14 mouse cellular contexts compared by ENCODE assay signal in genomic region chr5:103779836-103780235, GRCm38 (mm10).
A peak's percentile ranks its signal among the peaks of the same experiment; 100 is the strongest.
DNase-seq lines count a peak whose midpoint lies in the region; ATAC-seq and TF ChIP-seq lines count a peak whose summit lies in the region.
"Had no signal": no experiment of that assay in that cellular context is flagged by ENCODE, and none has a peak within 500 bp of the region (broad histone marks: within the 10 kb centered on the region; RNA-seq: fewer than 3 reads in every experiment).

No protein-coding gene starts in this region.

- TF ChIP-seq CTCF in gastrocnemius, adult 2 months (IDR thresholded peaks at IDR 0.05), result no peak

- H3K36me3 ChIP-seq in liver, embryonic 11.5 days (ENCODE audit: control insufficient read depth, insufficient read depth, low read length), result peaks cover 12% of the 10 kb centered on the region; the same call in 1 of the 2 replicates
- peaks cover 13% of the 10 kb centered on the region for H3K36me3 ChIP-seq in embryonic facial prominence, embryonic 10.5 days (replicated peaks)
- H3K36me3 ChIP-seq in liver, embryonic 16.5 days (ENCODE audit: control insufficient read depth, insufficient read depth), result peaks cover 23% of the 10 kb centered on the region

- DNase-seq in gastrocnemius, adult 2 months, result no peak
- no peak for DNase-seq in gastrocnemius, postnatal 10 days
- no peak for DNase-seq in liver, embryonic 11.5 days (ENCODE audit: low spot score)
- no peak for DNase-seq in liver
- no peak for DNase-seq in embryonic facial prominence, embryonic 10.5 days (ENCODE audit: low spot score)
- no peak for DNase-seq in left cerebral cortex, postnatal 36 days (ENCODE audit: low spot score in 2 of 2)
- DNase-seq in layer of hippocampus, postnatal 36 days, result no peak
- DNase-seq: adrenal gland, postnatal 25 days; cerebellum, adult 9-11 months; liver, embryonic 13.5 days; lung, postnatal 36 days had no signal

- H3K4me2 ChIP-seq in liver, embryonic 11.5 days, result 0 out of 2 replicates have a peak overlapping the region, but pooled peaks have one; percentile 3
- H3K4me2 ChIP-seq in liver, embryonic 16.5 days (ENCODE audit: low read depth, low read length), result peak overlapping the region; percentile 12; the same call in 1 of the 2 replicates
- H3K4me2 ChIP-seq: embryonic facial prominence, embryonic 15.5 days; heart, embryonic 15.5 days; liver, embryonic 13.5 days had no signal

- H3K9ac ChIP-seq in liver, embryonic 11.5 days (ENCODE audit: low read depth, low read length), result no peak overlapping the region
- H3K9ac ChIP-seq in liver, embryonic 16.5 days (ENCODE audit: low read depth, low read length), result no peak overlapping the region
- H3K9ac ChIP-seq: embryonic facial prominence, embryonic 15.5 days; heart, embryonic 15.5 days; liver, embryonic 13.5 days had no signal

- H3K27ac ChIP-seq in gastrocnemius, adult 2 months, result peak overlapping the region; percentile 83
- H3K27ac ChIP-seq in liver, embryonic 11.5 days (ENCODE audit: low read depth, low read length), result no peak overlapping the region
- peak overlapping the region; percentile 48; the same call in 1 of the 2 replicates for H3K27ac ChIP-seq in embryonic facial prominence, embryonic 10.5 days (replicated peaks)
- H3K27ac ChIP-seq in liver, embryonic 16.5 days (ENCODE audit: low read length), result no peak overlapping the region
- H3K27ac ChIP-seq: embryonic facial prominence, embryonic 15.5 days; heart, embryonic 15.5 days; liver, embryonic 13.5 days had no signal

- peaks cover 57% of the 10 kb centered on the region for H3K4me1 ChIP-seq in liver, embryonic 11.5 days (replicated peaks; ENCODE audit: control insufficient read depth, insufficient read depth, low read length)
- H3K4me1 ChIP-seq in embryonic facial prominence, embryonic 10.5 days, result peaks cover 62% of the 10 kb centered on the region
- H3K4me1 ChIP-seq in liver, embryonic 16.5 days (ENCODE audit: control insufficient read depth, low read depth, low read length), result peaks cover 58% of the 10 kb centered on the region

- ATAC-seq in liver, embryonic 11.5 days (replicated peaks; ENCODE audit: low FRiP score), result no peak
- ATAC-seq in liver, embryonic 16.5 days (ENCODE audit: low read depth), result no peak

- WGBS in liver, embryonic 11.5 days, result 35% methylated on average over 10 of the region's 10 CpGs
- WGBS in embryonic facial prominence, embryonic 10.5 days, result 19% methylated on average over 10 of the region's 10 CpGs
- 39% methylated on average over 10 of the region's 10 CpGs for WGBS in liver, embryonic 16.5 days (ENCODE audit: insufficient replicate concordance)

- no peak overlapping the region for H3K4me3 ChIP-seq in gastrocnemius, adult 2 months
- H3K4me3 ChIP-seq in liver, embryonic 11.5 days (ENCODE audit: low read depth, low read length), result no peak overlapping the region
- H3K4me3 ChIP-seq in embryonic facial prominence, embryonic 10.5 days, result no peak overlapping the region
- H3K4me3 ChIP-seq in liver, embryonic 16.5 days (ENCODE audit: low read depth, low read length), result no peak overlapping the region
- H3K4me3 ChIP-seq: embryonic facial prominence, embryonic 15.5 days; heart, embryonic 15.5 days; liver, embryonic 13.5 days had no signal

- intact Hi-C loops in gastrocnemius, adult 2 months (cut with DNase I), result loop anchor here (2.0 kb wide), 1 partner anchor 37 kb away; no protein-coding TSS in a partner anchor
- intact Hi-C loops in left cerebral cortex, postnatal 36 days (cut with DNase I), result loop anchor here (5.0 kb wide), 1 partner anchor 37 kb away; no protein-coding TSS in a partner anchor

- H3K27me3 ChIP-seq in liver, embryonic 11.5 days (replicated peaks; ENCODE audit: control insufficient read depth, insufficient read depth, low read length), result no peaks in the 10 kb centered on the region
- 0 out of 2 replicates have a peak, but pooled peaks cover 4% of the 10 kb centered on the region for H3K27me3 ChIP-seq in embryonic facial prominence, embryonic 10.5 days (replicated peaks; ENCODE audit: low read depth, poor library complexity, severe bottlenecking)
- no peaks in the 10 kb centered on the region for H3K27me3 ChIP-seq in liver, embryonic 16.5 days (ENCODE audit: control insufficient read depth, insufficient read depth, low read depth, low read length)
- H3K27me3 ChIP-seq: embryonic facial prominence, embryonic 15.5 days; heart, embryonic 15.5 days; liver, embryonic 13.5 days had no signal

- no peaks in the 10 kb centered on the region for H3K9me3 ChIP-seq in liver, embryonic 11.5 days (ENCODE audit: control insufficient read depth, low read length)
- H3K9me3 ChIP-seq in embryonic facial prominence, embryonic 10.5 days, result no peaks in the 10 kb centered on the region
- no peaks in the 10 kb centered on the region for H3K9me3 ChIP-seq in liver, embryonic 16.5 days (replicated peaks; ENCODE audit: control insufficient read depth, low read length)
- H3K9me3 ChIP-seq: embryonic facial prominence, embryonic 15.5 days; heart, embryonic 15.5 days; liver, embryonic 13.5 days had no signal

Comparison
In these comparisons a context has a peak if more than half of its experiments do, and no peak if none do; other contexts are left out.
1. H3K27ac ChIP-seq: peak in gastrocnemius, adult 2 months (single experiment) and embryonic facial prominence, embryonic 10.5 days (single experiment); none in liver, embryonic 11.5 days (single experiment) and liver, embryonic 16.5 days (single experiment).